Mouse (Mus musculus) heart, embryonic 12.5 days (tissue): ENCODE results near the gene Zfp988. TPM values are rescaled to one million over a fixed set of nuclear protein-coding genes. Genes with fewer than 3 reads are reported as not detected.
"Not testable (repeated sequence)": the region's sequence is repeated elsewhere in the genome, so short reads cannot be mapped to it uniquely, and the experiment has no call there.

Source experiments
- ATAC-seq: fragments of 200-750 bp; cut with Nextera tagmentation; 2 replicates; pipeline ENCODE4 v1.8.0; 2017; ENCODE audit warnings: moderate TSS enrichment, moderate library complexity; ENCODE audit not compliant: insufficient number of reproducible peaks, low FRiP score
- H3K27ac ChIP-seq: fragments of 300-500 bp; sonication (generic); 2 replicates; pipeline ENCODE4 v1.5.1; 2016; ENCODE audit warnings: mild to moderate bottlenecking, moderate library complexity; ENCODE audit not compliant: poor library complexity, severe bottlenecking
- H3K27me3 ChIP-seq: fragments of 300-500 bp; sonication (generic); replicated peaks from 2 replicates; pipeline ENCODE4 v1.6.1; 2016; ENCODE audit warnings: mild to moderate bottlenecking, moderate library complexity
- H3K36me3 ChIP-seq: fragments of 300-500 bp; sonication (generic); 2 replicates; pipeline ENCODE4 v1.6.1; 2016; ENCODE audit warnings: mild to moderate bottlenecking, moderate library complexity
- H3K4me1 ChIP-seq: fragments of 300-500 bp; sonication (generic); replicated peaks from 2 replicates; pipeline ENCODE4 v1.6.1; 2016; ENCODE audit warnings: mild to moderate bottlenecking
- H3K4me2 ChIP-seq: fragments of 300-500 bp; sonication (generic); 2 replicates; pipeline ENCODE4 v1.6.1; 2016; ENCODE audit warnings: mild to moderate bottlenecking, moderate library complexity
- H3K4me3 ChIP-seq: fragments of 300-500 bp; sonication (generic); 2 replicates; pipeline ENCODE4 v1.5.1; 2016; ENCODE audit warnings: mild to moderate bottlenecking
- H3K9ac ChIP-seq: fragments of 300-500 bp; sonication (generic); 2 replicates; pipeline ENCODE4 v1.6.1; 2016; ENCODE audit warnings: mild to moderate bottlenecking, moderate library complexity
- H3K9me3 ChIP-seq: fragments of 300-500 bp; sonication (generic); replicated peaks from 2 replicates; pipeline ENCODE4 v1.6.1; 2016; ENCODE audit warnings: mild to moderate bottlenecking, moderate library complexity
- WGBS: fragments of 180-500 bp; shearing (Covaris S2); methylation state at CpG from one replicate; pipeline ENCODE4 v1.1.7; 2016; 5-methylcytosine and 5-hydroxymethylcytosine counted together
- polyA plus RNA-seq: library from polyadenylated mRNA; unstranded; fragments of >200 nt; fragmentation: Nextera tagmentation; extraction: Ambion mirVana; gene quantifications from 2 replicates; pipeline ENCODE4 v1.2.1, GENCODE M21; 2016

Zfp988 gene
- polyA plus RNA-seq, 1 experiment from 2014 or later: not detected

GRCm38 (mm10) chr4:147345061-147345554 lies 39.6 kb downstream of the Zfp988 start:
- H3K27me3 ChIP-seq, H3K4me3 ChIP-seq, H3K27ac ChIP-seq, H3K4me1 ChIP-seq, ATAC-seq, H3K9ac ChIP-seq, H3K36me3 ChIP-seq, H3K4me2 ChIP-seq: not testable (repeated sequence)
- peaks cover 61% of the 10 kb centered on the region for H3K9me3 ChIP-seq
- WGBS: 80% methylated on average over 2 of the region's 2 CpGs

GRCm38 (mm10) chr4:147346361-147347035 lies 41.0 kb downstream of the Zfp988 start:
- H3K4me2 ChIP-seq, ATAC-seq, H3K4me1 ChIP-seq, H3K36me3 ChIP-seq, H3K27ac ChIP-seq, H3K27me3 ChIP-seq, H3K9ac ChIP-seq, H3K4me3 ChIP-seq: not testable (repeated sequence)
- peaks cover 62% of the 10 kb centered on the region for H3K9me3 ChIP-seq
- 64% methylated on average over 4 of the region's 4 CpGs for WGBS

- H3K4me2 ChIP-seq: not testable (repeated sequence)
These were observed 41.8 kb downstream of the Zfp988 start for GRCm38 (mm10) chr4:147347300-147347699.

GRCm38 (mm10) chr4:147347880-147348279 lies 42.4 kb downstream of the Zfp988 start:
- H3K27me3 ChIP-seq, H3K9ac ChIP-seq, ATAC-seq, H3K4me2 ChIP-seq, H3K27ac ChIP-seq, H3K4me1 ChIP-seq, H3K4me3 ChIP-seq, H3K36me3 ChIP-seq: not testable (repeated sequence)
- peaks cover 58% of the 10 kb centered on the region for H3K9me3 ChIP-seq
- 69% methylated on average over 2 of the region's 3 CpGs for WGBS

More at GRCm38 (mm10) chr4:147347300-147347699, 41.8 kb downstream of the Zfp988 start:
- H3K4me1 ChIP-seq, H3K9ac ChIP-seq, H3K27me3 ChIP-seq, H3K4me3 ChIP-seq, H3K36me3 ChIP-seq, ATAC-seq, H3K27ac ChIP-seq: not testable (repeated sequence)
- WGBS: 62% methylated on average over 4 of the region's 4 CpGs
- peaks cover 62% of the 10 kb centered on the region for H3K9me3 ChIP-seq

GRCm38 (mm10) chr4:147348401-147348800 lies 42.9 kb downstream of the Zfp988 start:
- not testable (repeated sequence) for H3K4me3 ChIP-seq, H3K27ac ChIP-seq, H3K4me1 ChIP-seq, H3K36me3 ChIP-seq, ATAC-seq, H3K27me3 ChIP-seq, H3K4me2 ChIP-seq, H3K9ac ChIP-seq
- WGBS: 69% methylated on average over 2 of the region's 2 CpGs
- H3K9me3 ChIP-seq: peaks cover 55% of the 10 kb centered on the region

- ATAC-seq: peak; percentile 64; the same call in 1 of the 2 replicates
- WGBS: 81% methylated on average over 18 of the region's 19 CpGs
These were observed 43.6 kb downstream of the Zfp988 start for GRCm38 (mm10) chr4:147348906-147349686.

GRCm38 (mm10) chr4:147349687-147350415 lies 44.4 kb downstream of the Zfp988 start:
- H3K9ac ChIP-seq, H3K27me3 ChIP-seq, H3K36me3 ChIP-seq, H3K4me3 ChIP-seq, H3K27ac ChIP-seq, H3K4me2 ChIP-seq, H3K4me1 ChIP-seq: not testable (repeated sequence)
- 76% methylated on average over 9 of the region's 9 CpGs for WGBS
- ATAC-seq: 0 out of 2 replicates have a peak, but pooled peaks have one; percentile 45
- peaks cover 48% of the 10 kb centered on the region for H3K9me3 ChIP-seq

More at GRCm38 (mm10) chr4:147348906-147349686, 43.6 kb downstream of the Zfp988 start:
- H3K9ac ChIP-seq, H3K27ac ChIP-seq, H3K36me3 ChIP-seq, H3K4me1 ChIP-seq, H3K4me2 ChIP-seq, H3K4me3 ChIP-seq, H3K27me3 ChIP-seq: not testable (repeated sequence)
- peaks cover 51% of the 10 kb centered on the region for H3K9me3 ChIP-seq

- WGBS: 73% methylated on average over 2 of the region's 2 CpGs
- not testable (repeated sequence) for H3K4me2 ChIP-seq, H3K27me3 ChIP-seq, H3K27ac ChIP-seq, H3K36me3 ChIP-seq, H3K4me3 ChIP-seq, H3K4me1 ChIP-seq, H3K9ac ChIP-seq
- peaks cover 48% of the 10 kb centered on the region for H3K9me3 ChIP-seq
- ATAC-seq: peak; percentile 39; the same call in 1 of the 2 replicates
These were observed 45.1 kb downstream of the Zfp988 start for GRCm38 (mm10) chr4:147350541-147350940.

- peaks cover 43% of the 10 kb centered on the region for H3K9me3 ChIP-seq
- not testable (repeated sequence) for H3K4me3 ChIP-seq, H3K4me2 ChIP-seq, H3K27me3 ChIP-seq, H3K4me1 ChIP-seq, H3K9ac ChIP-seq, H3K36me3 ChIP-seq, H3K27ac ChIP-seq, ATAC-seq
- WGBS: 75% methylated on average over 11 of the region's 13 CpGs
These were observed 46.0 kb downstream of the Zfp988 start for GRCm38 (mm10) chr4:147351376-147351980.

- peaks cover 25% of the 10 kb centered on the region for H3K9me3 ChIP-seq
- H3K4me1 ChIP-seq, H3K4me3 ChIP-seq, H3K36me3 ChIP-seq, H3K9ac ChIP-seq, H3K27ac ChIP-seq, ATAC-seq, H3K4me2 ChIP-seq, H3K27me3 ChIP-seq: not testable (repeated sequence)
- 72% methylated on average over 4 of the region's 4 CpGs for WGBS
These were observed 48.2 kb downstream of the Zfp988 start for GRCm38 (mm10) chr4:147353626-147354025.
